Mouse (Mus musculus): ENCODE results near the gene Zbtb2. TPM values are rescaled to one million over a fixed set of nuclear protein-coding genes. Genes with fewer than 3 reads are reported as not detected.

Zbtb2 gene
- polyA plus RNA-seq, 1 experiment from 2014 or later = 24.4 TPM

DNA sequence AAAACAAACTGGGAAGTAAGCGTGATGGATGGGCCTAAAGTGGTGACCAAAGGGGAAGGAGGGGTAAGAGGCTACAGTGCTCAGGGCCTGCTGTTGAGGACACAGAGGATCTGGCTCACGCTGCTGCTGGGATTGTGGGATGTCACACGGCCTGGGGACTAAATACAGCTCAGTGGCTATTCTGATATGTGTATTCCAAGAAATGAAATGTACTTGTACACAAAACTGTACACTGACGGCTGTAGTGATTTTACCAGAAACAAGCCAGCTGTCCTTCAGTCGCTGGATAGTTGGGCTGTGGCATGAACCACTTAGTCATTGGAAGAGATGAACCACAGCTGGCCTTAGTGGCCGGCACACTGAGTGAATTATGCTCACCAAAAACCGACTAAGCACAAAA lies 11.4 kb downstream of the Zbtb2 start:
- Histone ChIP-seq H3K27me3 (ENCODE audit: control insufficient read depth, insufficient read depth, low read length) (no peaks in the 10 kb centered on the region), H3K4me2 (ENCODE audit: low read depth, severe bottlenecking) (no peak overlapping the region), H3K36me3 (ENCODE audit: control insufficient read depth, insufficient read depth, low read length) (peaks cover 2% of the 10 kb centered on the region; the same call in 1 of the 2 replicates), H3K4me3 (ENCODE audit: low read depth, low read length) (no peak overlapping the region), H3K9me3 (ENCODE audit: control insufficient read depth, low read length) (no peaks in the 10 kb centered on the region), H3K9ac (ENCODE audit: low read length) (no peak overlapping the region), H3K4me1 (ENCODE audit: control insufficient read depth, insufficient read depth, low read length) (no peaks in the 10 kb centered on the region), H3K27ac (replicated peaks; ENCODE audit: low read depth, low read length) (no peak overlapping the region)
- DNase-seq (ENCODE audit: low spot score) = no peak
- no peak for ATAC-seq (ENCODE audit: insufficient number of reproducible peaks, low FRiP score, low TSS enrichment, low read depth)
- WGBS = 76% methylated on average over 7 of the region's 7 CpGs

- Histone ChIP-seq H3K27me3 (ENCODE audit: control insufficient read depth, insufficient read depth, low read length) (no peaks in the 10 kb centered on the region), H3K36me3 (ENCODE audit: control insufficient read depth, insufficient read depth, low read length) (peaks cover 2% of the 10 kb centered on the region; the same call in 1 of the 2 replicates), H3K9ac (ENCODE audit: low read length) (no peak overlapping the region), H3K9me3 (ENCODE audit: control insufficient read depth, low read length) (no peaks in the 10 kb centered on the region), H3K27ac (replicated peaks; ENCODE audit: low read depth, low read length) (no peak overlapping the region), H3K4me2 (ENCODE audit: low read depth, severe bottlenecking) (no peak overlapping the region), H3K4me3 (ENCODE audit: low read depth, low read length) (no peak overlapping the region), H3K4me1 (ENCODE audit: control insufficient read depth, insufficient read depth, low read length) (no peaks in the 10 kb centered on the region)
- WGBS = 74% methylated on average over 7 of the region's 7 CpGs
- no peak for ATAC-seq (ENCODE audit: insufficient number of reproducible peaks, low FRiP score, low TSS enrichment, low read depth)
- no peak for DNase-seq (ENCODE audit: low spot score)
These were observed 12.6 kb downstream of the Zbtb2 start for GRCm38 (mm10) chr10:4375267-4375666.

- WGBS = 86% methylated on average over 4 of the region's 4 CpGs
- H3K4me1 ChIP-seq (ENCODE audit: control insufficient read depth, insufficient read depth, low read length) = no peaks in the 10 kb centered on the region
- H3K27me3 ChIP-seq (ENCODE audit: control insufficient read depth, insufficient read depth, low read length) = no peaks in the 10 kb centered on the region
- H3K36me3 ChIP-seq (ENCODE audit: control insufficient read depth, insufficient read depth, low read length) = peaks cover 2% of the 10 kb centered on the region; the same call in 1 of the 2 replicates
- no peak overlapping the region for H3K4me2 ChIP-seq (ENCODE audit: low read depth, severe bottlenecking)
- H3K4me3 ChIP-seq (ENCODE audit: low read depth, low read length) = no peak overlapping the region
- no peak for ATAC-seq (ENCODE audit: insufficient number of reproducible peaks, low FRiP score, low TSS enrichment, low read depth)
- no peak overlapping the region for H3K9ac ChIP-seq (ENCODE audit: low read length)
- no peaks in the 10 kb centered on the region for H3K9me3 ChIP-seq (ENCODE audit: control insufficient read depth, low read length)
- H3K27ac ChIP-seq (replicated peaks; ENCODE audit: low read depth, low read length) = no peak overlapping the region
- no peak for DNase-seq (ENCODE audit: low spot score)
These were observed 13.2 kb downstream of the Zbtb2 start for GRCm38 (mm10) chr10:4374734-4375133.

- Histone ChIP-seq H3K4me3 (ENCODE audit: low read depth, low read length) (no peak overlapping the region), H3K27me3 (ENCODE audit: control insufficient read depth, insufficient read depth, low read length) (no peaks in the 10 kb centered on the region), H3K36me3 (ENCODE audit: control insufficient read depth, insufficient read depth, low read length) (peaks cover 2% of the 10 kb centered on the region; the same call in 1 of the 2 replicates), H3K4me2 (ENCODE audit: low read depth, severe bottlenecking) (no peak overlapping the region), H3K4me1 (ENCODE audit: control insufficient read depth, insufficient read depth, low read length) (no peaks in the 10 kb centered on the region), H3K9ac (ENCODE audit: low read length) (no peak overlapping the region), H3K9me3 (ENCODE audit: control insufficient read depth, low read length) (no peaks in the 10 kb centered on the region), H3K27ac (replicated peaks; ENCODE audit: low read depth, low read length) (no peak overlapping the region)
- ATAC-seq (ENCODE audit: insufficient number of reproducible peaks, low FRiP score, low TSS enrichment, low read depth) = no peak
- DNase-seq (ENCODE audit: low spot score) = no peak
- 87% methylated on average over 7 of the region's 7 CpGs for WGBS
These were observed 13.7 kb downstream of the Zbtb2 start for GRCm38 (mm10) chr10:4374239-4374638.

- H3K4me1 ChIP-seq (ENCODE audit: control insufficient read depth, insufficient read depth, low read length) = no peaks in the 10 kb centered on the region
- DNase-seq (ENCODE audit: low spot score) (no peak), ATAC-seq (ENCODE audit: insufficient number of reproducible peaks, low FRiP score, low TSS enrichment, low read depth) (no peak)
- H3K9ac ChIP-seq (ENCODE audit: low read length) = no peak overlapping the region
- 87% methylated on average over 4 of the region's 4 CpGs for WGBS
- no peaks in the 10 kb centered on the region for H3K27me3 ChIP-seq (ENCODE audit: control insufficient read depth, insufficient read depth, low read length)
- H3K4me3 ChIP-seq (ENCODE audit: low read depth, low read length) = no peak overlapping the region
- no peak overlapping the region for H3K4me2 ChIP-seq (ENCODE audit: low read depth, severe bottlenecking)
- H3K9me3 ChIP-seq (ENCODE audit: control insufficient read depth, low read length) = no peaks in the 10 kb centered on the region
- no peak overlapping the region for H3K27ac ChIP-seq (replicated peaks; ENCODE audit: low read depth, low read length)
- peaks cover 5% of the 10 kb centered on the region; the same call in 1 of the 2 replicates for H3K36me3 ChIP-seq (ENCODE audit: control insufficient read depth, insufficient read depth, low read length)
These were observed 14.3 kb downstream of the Zbtb2 start for GRCm38 (mm10) chr10:4373558-4373957.

- H3K4me1 ChIP-seq (ENCODE audit: control insufficient read depth, insufficient read depth, low read length) = no peaks in the 10 kb centered on the region
These were observed 15.9 kb downstream of the Zbtb2 start for GRCm38 (mm10) chr10:4372011-4372410.

DNA sequence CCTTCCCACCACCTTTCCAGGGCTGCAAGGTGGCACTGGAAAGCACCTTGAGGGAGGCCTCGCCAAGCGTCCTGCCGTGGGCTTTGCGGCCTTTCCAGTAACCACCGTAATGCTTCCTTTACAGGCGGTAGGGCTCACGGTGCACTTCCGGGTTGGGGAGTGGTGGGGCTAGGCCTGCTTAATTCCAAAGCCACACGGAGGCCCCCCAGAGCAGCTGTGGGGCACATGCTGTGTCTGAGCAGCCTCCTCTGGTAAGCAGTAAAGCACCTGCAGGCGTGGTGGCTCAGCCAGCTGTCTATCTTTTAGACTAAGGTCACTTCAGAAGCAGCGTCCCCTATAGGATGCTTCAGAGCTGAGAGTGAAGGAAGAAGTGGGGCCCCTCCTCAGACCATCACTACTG lies 17.8 kb downstream of the Zbtb2 start:
- Histone ChIP-seq H3K9ac (ENCODE audit: low read length) (no peak overlapping the region), H3K27me3 (ENCODE audit: control insufficient read depth, insufficient read depth, low read length) (no peaks in the 10 kb centered on the region), H3K36me3 (ENCODE audit: control insufficient read depth, insufficient read depth, low read length) (peaks cover 5% of the 10 kb centered on the region; the same call in 1 of the 2 replicates), H3K27ac (replicated peaks; ENCODE audit: low read depth, low read length) (no peak overlapping the region), H3K9me3 (ENCODE audit: control insufficient read depth, low read length) (no peaks in the 10 kb centered on the region), H3K4me2 (ENCODE audit: low read depth, severe bottlenecking) (no peak overlapping the region), H3K4me3 (ENCODE audit: low read depth, low read length) (no peak overlapping the region), H3K4me1 (ENCODE audit: control insufficient read depth, insufficient read depth, low read length) (no peaks in the 10 kb centered on the region)
- 95% methylated on average over 11 of the region's 11 CpGs for WGBS
- DNase-seq (ENCODE audit: low spot score) (no peak), ATAC-seq (ENCODE audit: insufficient number of reproducible peaks, low FRiP score, low TSS enrichment, low read depth) (no peak)

More at GRCm38 (mm10) chr10:4372011-4372410, 15.9 kb downstream of the Zbtb2 start:
- WGBS = 57% methylated on average over 5 of the region's 5 CpGs
- ATAC-seq (ENCODE audit: insufficient number of reproducible peaks, low FRiP score, low TSS enrichment, low read depth) = no peak
- peaks cover 5% of the 10 kb centered on the region; the same call in 1 of the 2 replicates for H3K36me3 ChIP-seq (ENCODE audit: control insufficient read depth, insufficient read depth, low read length)
- no peak overlapping the region for H3K27ac ChIP-seq (replicated peaks; ENCODE audit: low read depth, low read length)
- no peaks in the 10 kb centered on the region for H3K9me3 ChIP-seq (ENCODE audit: control insufficient read depth, low read length)
- DNase-seq (ENCODE audit: low spot score) = no peak
- H3K27me3 ChIP-seq (ENCODE audit: control insufficient read depth, insufficient read depth, low read length) = no peaks in the 10 kb centered on the region
- no peak overlapping the region for H3K4me3 ChIP-seq (ENCODE audit: low read depth, low read length)
- no peak overlapping the region for H3K9ac ChIP-seq (ENCODE audit: low read length)
- H3K4me2 ChIP-seq (ENCODE audit: low read depth, severe bottlenecking) = no peak overlapping the region

DNA sequence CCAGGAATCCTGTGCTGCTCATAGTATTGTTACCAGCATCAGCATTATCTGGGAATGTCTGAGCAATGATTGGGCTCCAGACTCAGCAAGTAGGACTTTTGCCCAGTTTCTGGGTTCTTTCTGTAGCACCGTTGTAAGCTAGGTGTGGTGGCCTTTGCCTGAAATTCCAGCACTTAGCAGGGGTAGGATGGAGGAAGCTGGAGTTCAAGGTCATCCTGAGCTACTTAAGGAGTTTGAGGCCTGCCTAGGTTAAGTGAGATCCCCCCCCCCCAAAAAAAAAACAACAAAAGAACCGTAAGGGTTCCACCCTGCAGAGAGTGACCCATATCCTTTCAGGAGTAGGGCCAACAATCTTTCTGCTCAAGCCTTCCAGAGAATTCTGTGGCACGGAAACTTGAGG lies 23.3 kb downstream of the Zbtb2 start:
- Histone ChIP-seq H3K9me3 (ENCODE audit: control insufficient read depth, low read length) (no peaks in the 10 kb centered on the region; the same call in 1 of the 2 replicates), H3K4me2 (ENCODE audit: low read depth, severe bottlenecking) (no peak overlapping the region), H3K36me3 (ENCODE audit: control insufficient read depth, insufficient read depth, low read length) (peaks cover 2% of the 10 kb centered on the region; the same call in 1 of the 2 replicates), H3K4me3 (ENCODE audit: low read depth, low read length) (no peak overlapping the region), H3K27me3 (ENCODE audit: control insufficient read depth, insufficient read depth, low read length) (no peaks in the 10 kb centered on the region), H3K9ac (ENCODE audit: low read length) (no peak overlapping the region), H3K27ac (replicated peaks; ENCODE audit: low read depth, low read length) (no peak overlapping the region), H3K4me1 (ENCODE audit: control insufficient read depth, insufficient read depth, low read length) (no peaks in the 10 kb centered on the region)
- no peak for ATAC-seq (ENCODE audit: insufficient number of reproducible peaks, low FRiP score, low TSS enrichment, low read depth)
- DNase-seq (ENCODE audit: low spot score) = no peak
- WGBS = 83% methylated on average over 3 of the region's 3 CpGs

GRCm38 (mm10) chr10:4357435-4357834 lies 30.5 kb downstream of the Zbtb2 start:
- no peak overlapping the region for H3K4me3 ChIP-seq (ENCODE audit: low read depth, low read length)
- no peak for DNase-seq (ENCODE audit: low spot score)
- no peak overlapping the region for H3K9ac ChIP-seq (ENCODE audit: low read length)
- WGBS = 89% methylated on average over 10 of the region's 10 CpGs
- H3K4me1 ChIP-seq (ENCODE audit: control insufficient read depth, insufficient read depth, low read length) = no peaks in the 10 kb centered on the region
- no peak for ATAC-seq (ENCODE audit: insufficient number of reproducible peaks, low FRiP score, low TSS enrichment, low read depth)
- H3K27ac ChIP-seq (replicated peaks; ENCODE audit: low read depth, low read length) = no peak overlapping the region
- no peaks in the 10 kb centered on the region for H3K27me3 ChIP-seq (ENCODE audit: control insufficient read depth, insufficient read depth, low read length)
- H3K4me2 ChIP-seq (ENCODE audit: low read depth, severe bottlenecking) = no peak overlapping the region
- no peaks in the 10 kb centered on the region; the same call in 1 of the 2 replicates for H3K9me3 ChIP-seq (ENCODE audit: control insufficient read depth, low read length)
- no peaks in the 10 kb centered on the region for H3K36me3 ChIP-seq (ENCODE audit: control insufficient read depth, insufficient read depth, low read length)
